Mouse (Mus musculus) testis, postnatal 14 days (tissue): ENCODE results near the gene Ufd1.
A peak's percentile ranks its signal among the peaks of the same experiment; 100 is the strongest.

ENCODE experiments used
- DNase-seq: peaks from one replicate; pipeline ENCODE4 v3.0.0; 2021; ENCODE audit warnings: low spot score

Ufd1 gene

GRCm38 (mm10) chr16:18811468-18812384 is at the start of gene Ufd1, which contains the start of gene Cdc45:
TSS of gene Ufd1 (plus strand) at chr16:18811779.
TSS of gene Cdc45 (minus strand) at chr16:18811987.
- DNase-seq: peak; percentile 92

GRCm38 (mm10) chr16:18762960-18763359 is 48.6 kb upstream of the Ufd1 start:
- DNase-seq: no peak

GRCm38 (mm10) chr16:18766390-18766789 is 45.2 kb upstream of the Ufd1 start:
- no peak for DNase-seq

GRCm38 (mm10) chr16:18769501-18769900 is 42.1 kb upstream of the Ufd1 start:
- DNase-seq: no peak

- DNase-seq: no peak
Observed at GRCm38 (mm10) chr16:18773936-18774335, 37.6 kb upstream of the Ufd1 start.

GRCm38 (mm10) chr16:18775621-18776555 is 35.7 kb upstream of the Ufd1 start:
- DNase-seq: no peak

GRCm38 (mm10) chr16:18776556-18777100 is 35.0 kb upstream of the Ufd1 start, which contains the start of gene Cldn5:
TSS of gene Cldn5 (plus strand) at chr16:18776847.
- DNase-seq: peak; percentile 40

GRCm38 (mm10) chr16:18777101-18778080 is 34.2 kb upstream of the Ufd1 start:
- no peak for DNase-seq

GRCm38 (mm10) chr16:18778461-18778860 is 33.1 kb upstream of the Ufd1 start:
- DNase-seq: no peak

GRCm38 (mm10) chr16:18781810-18782209 is 29.8 kb upstream of the Ufd1 start:
- DNase-seq: no peak

- no peak for DNase-seq
Observed at GRCm38 (mm10) chr16:18785025-18785424, 26.6 kb upstream of the Ufd1 start.

- DNase-seq: no peak
Observed at GRCm38 (mm10) chr16:18785485-18785884, 26.1 kb upstream of the Ufd1 start.

GRCm38 (mm10) chr16:18786652-18787051 is 24.9 kb upstream of the Ufd1 start:
- DNase-seq: no peak

- no peak for DNase-seq
Observed at GRCm38 (mm10) chr16:18788627-18789406, 22.8 kb upstream of the Ufd1 start.

- DNase-seq: no peak
Observed at GRCm38 (mm10) chr16:18795223-18795899, 16.2 kb upstream of the Ufd1 start.

- DNase-seq: no peak
Observed at GRCm38 (mm10) chr16:18796645-18797044, 14.9 kb upstream of the Ufd1 start.

GRCm38 (mm10) chr16:18798151-18798550 is 13.4 kb upstream of the Ufd1 start:
- DNase-seq: no peak

GRCm38 (mm10) chr16:18798841-18799240 is 12.7 kb upstream of the Ufd1 start:
- DNase-seq: no peak

GRCm38 (mm10) chr16:18805746-18806145 is 5.8 kb upstream of the Ufd1 start:
- peak; percentile 62 for DNase-seq

GRCm38 (mm10) chr16:18809001-18809400 is 2.6 kb upstream of the Ufd1 start:
- no peak for DNase-seq
